Mouse (Mus musculus): ENCODE measurements around the gene Kat6b.

- TF ChIP-seq E2F4 (IDR thresholded peaks at IDR 0.05; ENCODE audit: insufficient read depth): no peak
- TF ChIP-seq USF1 (IDR thresholded peaks at IDR 0.05; ENCODE audit: low read depth): no peak
- no peak for TF ChIP-seq MAX (IDR thresholded peaks at IDR 0.05; ENCODE audit: low read depth)
- TF ChIP-seq POLR2A (IDR thresholded peaks at IDR 0.05; ENCODE audit: insufficient read length, low read depth): no peak
- no peak for TF ChIP-seq POLR2AphosphoS2 (IDR thresholded peaks at IDR 0.05; ENCODE audit: insufficient read length, low read depth)
- TF ChIP-seq CEBPB (IDR thresholded peaks at IDR 0.05; ENCODE audit: insufficient read depth, poor library complexity, severe bottlenecking): no peak
- TF ChIP-seq MYOD1 (IDR thresholded peaks at IDR 0.05; ENCODE audit: control insufficient read depth in 1 of 3, insufficient read length in 2 of 3, low read depth in 2 of 3): no peak
These were observed 159.7 kb downstream of the Kat6b start for GRCm38 (mm10) chr14:21640806-21641435.

All from myocyte (in vitro differentiated cells).